Mouse (Mus musculus) embryonic fibroblast, embryonic 13.5 days (primary cell): ENCODE results near the gene Fam187b.

Experiments
- CTCF ChIP-seq: IDR thresholded peaks from 2 replicates; pipeline ENCODE4 v1.5.1; 2011; ENCODE audit warnings: mild to moderate bottlenecking, control low read depth, low read length, moderate library complexity, borderline replicate concordance; ENCODE audit not compliant: insufficient read depth
- POLR2A ChIP-seq: IDR thresholded peaks from 2 replicates; pipeline ENCODE4 v1.6.1; 2011; ENCODE audit warnings: low read depth, mild to moderate bottlenecking, control low read depth, low read length, moderate library complexity

DNA sequence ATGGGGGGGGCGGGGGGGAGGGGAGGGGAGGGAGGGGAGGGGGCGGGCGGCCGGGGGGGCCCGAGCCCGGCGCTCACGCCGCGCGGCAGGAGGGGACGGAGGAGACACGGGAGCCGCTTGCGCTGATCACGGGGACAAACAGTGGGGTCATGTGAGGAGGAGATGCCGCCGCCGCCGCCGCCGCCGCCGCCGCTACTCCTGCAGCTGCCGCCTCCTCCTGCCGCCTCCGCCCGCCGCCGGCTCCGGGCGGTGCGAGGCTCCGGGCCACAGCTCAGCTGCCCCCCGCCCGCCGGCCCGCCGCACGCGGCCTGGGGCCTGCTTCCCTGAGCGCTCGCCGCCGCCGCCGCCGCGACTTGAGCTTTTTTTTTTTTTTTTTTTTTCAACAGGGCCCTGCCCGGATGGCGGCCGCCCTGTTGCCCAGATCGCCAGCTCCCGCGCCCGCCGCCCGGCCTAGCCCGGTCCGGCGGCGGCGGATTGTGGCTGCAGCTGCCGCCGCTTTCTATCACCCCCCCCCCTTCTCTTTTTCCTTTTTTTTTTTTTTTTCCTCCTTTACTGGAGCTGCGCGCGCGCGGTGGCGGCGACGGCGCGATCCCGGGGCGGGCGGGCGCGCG, 16.7 kb upstream of the Fam187b start, which contains the start of gene Usf2:
- TF ChIP-seq POLR2A (0 out of 2 replicates have a peak, but pooled peaks have one; percentile 35), CTCF (no peak)
